Mouse (Mus musculus) forebrain, embryonic 12.5 days (tissue): ENCODE data around the gene Ran. TPM values are rescaled to one million over a fixed set of nuclear protein-coding genes. Genes with fewer than 3 reads are reported as not detected.

Experiments used
- ATAC-seq: fragments of 200-750 bp; cut with Nextera tagmentation; 2 replicates; pipeline ENCODE4 v1.8.0; 2017; ENCODE audit warnings: moderate TSS enrichment; ENCODE audit not compliant: low FRiP score
- H3K27ac ChIP-seq: fragments of 300-500 bp; sonication (generic); 2 replicates; pipeline ENCODE4 v1.5.1; 2016; ENCODE audit warnings: mild to moderate bottlenecking
- H3K27me3 ChIP-seq: fragments of 300-500 bp; sonication (generic); 2 replicates; pipeline ENCODE4 v1.6.1; 2016; ENCODE audit warnings: mild to moderate bottlenecking
- H3K36me3 ChIP-seq: fragments of 300-500 bp; sonication (generic); replicated peaks from 2 replicates; pipeline ENCODE4 v1.6.1; 2016; ENCODE audit warnings: mild to moderate bottlenecking
- H3K4me1 ChIP-seq: fragments of 300-500 bp; sonication (generic); 2 replicates; pipeline ENCODE4 v1.6.1; 2016
- H3K4me2 ChIP-seq: fragments of 300-500 bp; sonication (generic); 2 replicates; pipeline ENCODE4 v1.6.1; 2016; ENCODE audit warnings: mild to moderate bottlenecking, moderate library complexity
- H3K4me3 ChIP-seq: fragments of 300-500 bp; sonication (generic); replicated peaks from 2 replicates; pipeline ENCODE4 v1.5.1; 2016; ENCODE audit warnings: mild to moderate bottlenecking
- H3K9ac ChIP-seq: fragments of 300-500 bp; sonication (generic); 2 replicates; pipeline ENCODE4 v1.6.1; 2016; ENCODE audit warnings: mild to moderate bottlenecking
- H3K9me3 ChIP-seq: fragments of 300-500 bp; sonication (generic); 2 replicates; pipeline ENCODE4 v1.6.1; 2016
- WGBS: fragments of 180-500 bp; shearing (Covaris S2); methylation state at CpG from one replicate; pipeline ENCODE4 v1.1.7; 2016; 5-methylcytosine and 5-hydroxymethylcytosine counted together
- polyA plus RNA-seq: library from polyadenylated mRNA; unstranded; fragments of >200 nt; fragmentation: Nextera tagmentation; extraction: Ambion mirVana; gene quantifications from 2 replicates; pipeline ENCODE4 v1.2.1, GENCODE M21; 2016

The Ran gene
- polyA plus RNA-seq, 1 experiment from 2014 or later = 821 TPM

GRCm38 (mm10) chr5:129016370-129016769 lies 3.5 kb upstream of the Ran start:
- Histone ChIP-seq H3K9ac (no peak overlapping the region), H3K27ac (no peak overlapping the region), H3K4me3 (no peak overlapping the region), H3K4me1 (peaks cover 7% of the 10 kb centered on the region), H3K36me3 (0 out of 2 replicates have a peak, but pooled peaks cover under 1% of the 10 kb centered on the region), H3K27me3 (0 out of 2 replicates have a peak, but pooled peaks cover 3% of the 10 kb centered on the region), H3K4me2 (no peak overlapping the region), H3K9me3 (no peaks in the 10 kb centered on the region)
- 88% methylated on average over 3 of the region's 3 CpGs for WGBS
- ATAC-seq = no peak

GRCm38 (mm10) chr5:129018782-129019489 lies 933 bp upstream of the Ran start:
- 85% methylated on average over 13 of the region's 13 CpGs for WGBS
- Histone ChIP-seq H3K4me3 (peak overlapping the region; percentile 90), H3K36me3 (peaks cover 19% of the 10 kb centered on the region), H3K27me3 (no peaks in the 10 kb centered on the region), H3K27ac (peak overlapping the region; percentile 99), H3K9me3 (no peaks in the 10 kb centered on the region), H3K4me2 (peak overlapping the region; percentile 57), H3K9ac (peak overlapping the region; percentile 91), H3K4me1 (peaks cover 16% of the 10 kb centered on the region)
- no peak for ATAC-seq

GRCm38 (mm10) chr5:129020300-129020668 lies 415 bp downstream of the Ran start:
- Histone ChIP-seq H3K9ac (peak overlapping the region; percentile 91), H3K27me3 (no peaks in the 10 kb centered on the region), H3K4me3 (peak overlapping the region; percentile 90), H3K36me3 (peaks cover 32% of the 10 kb centered on the region), H3K4me2 (peak overlapping the region; percentile 58), H3K27ac (peak overlapping the region; percentile 99), H3K4me1 (peaks cover 16% of the 10 kb centered on the region), H3K9me3 (no peaks in the 10 kb centered on the region)
- WGBS = under 1% methylated on average over 47 of the region's 56 CpGs
- ATAC-seq = peak; percentile 78

GRCm38 (mm10) chr5:129020731-129021130 lies 862 bp downstream of the Ran start:
- Histone ChIP-seq H3K36me3 (peaks cover 36% of the 10 kb centered on the region), H3K4me2 (peak overlapping the region; percentile 58)

GRCm38 (mm10) chr5:129025048-129025447 lies 5.2 kb downstream of the Ran start:
- Histone ChIP-seq H3K27me3 (no peaks in the 10 kb centered on the region), H3K4me2 (no peak overlapping the region), H3K27ac (no peak overlapping the region), H3K4me1 (peaks cover 10% of the 10 kb centered on the region), H3K9me3 (no peaks in the 10 kb centered on the region), H3K36me3 (peaks cover 47% of the 10 kb centered on the region), H3K4me3 (no peak overlapping the region), H3K9ac (no peak overlapping the region)
- ATAC-seq = no peak
- WGBS = 52% methylated on average over 2 of the region's 2 CpGs

More at GRCm38 (mm10) chr5:129020731-129021130, 862 bp downstream of the Ran start:
- Histone ChIP-seq H3K9ac (peak overlapping the region; percentile 91), H3K27me3 (no peaks in the 10 kb centered on the region), H3K4me3 (peak overlapping the region; percentile 90), H3K27ac (peak overlapping the region; percentile 99), H3K9me3 (no peaks in the 10 kb centered on the region), H3K4me1 (peaks cover 16% of the 10 kb centered on the region)
- under 1% methylated on average over 28 of the region's 28 CpGs for WGBS
- ATAC-seq = peak; percentile 21

- Histone ChIP-seq H3K36me3 (peaks cover 47% of the 10 kb centered on the region), H3K4me3 (no peak overlapping the region), H3K27me3 (no peaks in the 10 kb centered on the region), H3K9me3 (no peaks in the 10 kb centered on the region), H3K27ac (no peak overlapping the region), H3K4me1 (peaks cover 10% of the 10 kb centered on the region), H3K9ac (no peak overlapping the region), H3K4me2 (no peak overlapping the region)
- no peak for ATAC-seq
- WGBS = 87% methylated on average over 2 of the region's 2 CpGs
Measured at GRCm38 (mm10) chr5:129025725-129026124, 5.9 kb downstream of the Ran start.

- Histone ChIP-seq H3K27ac (no peak overlapping the region), H3K36me3 (peaks cover 47% of the 10 kb centered on the region), H3K27me3 (no peaks in the 10 kb centered on the region), H3K4me1 (peaks cover 10% of the 10 kb centered on the region), H3K4me2 (no peak overlapping the region), H3K9ac (no peak overlapping the region), H3K9me3 (no peaks in the 10 kb centered on the region), H3K4me3 (no peak overlapping the region)
- 89% methylated on average over 3 of the region's 3 CpGs for WGBS
- ATAC-seq = no peak
Measured at GRCm38 (mm10) chr5:129026171-129026570, 6.3 kb downstream of the Ran start.

- H3K4me3 ChIP-seq = no peak overlapping the region
- H3K9ac ChIP-seq = no peak overlapping the region
- H3K27ac ChIP-seq = no peak overlapping the region
- H3K36me3 ChIP-seq = peaks cover 44% of the 10 kb centered on the region
- H3K27me3 ChIP-seq = no peaks in the 10 kb centered on the region
- H3K9me3 ChIP-seq = no peaks in the 10 kb centered on the region
- H3K4me2 ChIP-seq = no peak overlapping the region
- ATAC-seq = no peak
- H3K4me1 ChIP-seq = peaks cover 6% of the 10 kb centered on the region
- 82% methylated on average over 1 of the region's 1 CpGs for WGBS
Measured at GRCm38 (mm10) chr5:129026637-129027036, 6.8 kb downstream of the Ran start.

GRCm38 (mm10) chr5:129029131-129029723 lies 9.4 kb downstream of the Ran start:
- WGBS = 63% methylated on average over 5 of the region's 5 CpGs
- no peaks in the 10 kb centered on the region for H3K27me3 ChIP-seq
- peaks cover 26% of the 10 kb centered on the region for H3K36me3 ChIP-seq
- no peak overlapping the region for H3K4me3 ChIP-seq
- H3K9me3 ChIP-seq = peaks cover 7% of the 10 kb centered on the region; the same call in 1 of the 2 replicates
- no peak for ATAC-seq
- no peaks in the 10 kb centered on the region for H3K4me1 ChIP-seq
- no peak overlapping the region for H3K9ac ChIP-seq
- H3K4me2 ChIP-seq = no peak overlapping the region
- H3K27ac ChIP-seq = no peak overlapping the region

- Histone ChIP-seq H3K4me1 (no peaks in the 10 kb centered on the region), H3K36me3 (no peaks in the 10 kb centered on the region; the same call in 1 of the 2 replicates), H3K4me3 (no peak overlapping the region), H3K27me3 (no peaks in the 10 kb centered on the region), H3K9me3 (peaks cover 7% of the 10 kb centered on the region; the same call in 1 of the 2 replicates), H3K4me2 (no peak overlapping the region), H3K9ac (no peak overlapping the region), H3K27ac (no peak overlapping the region)
- no peak for ATAC-seq
- WGBS = 83% methylated on average over 5 of the region's 5 CpGs
Measured at GRCm38 (mm10) chr5:129036678-129037077, 16.8 kb downstream of the Ran start.

GRCm38 (mm10) chr5:129037739-129038138 lies 17.9 kb downstream of the Ran start:
- ATAC-seq = no peak
- H3K9ac ChIP-seq = no peak overlapping the region
- H3K4me1 ChIP-seq = no peaks in the 10 kb centered on the region
- no peaks in the 10 kb centered on the region for H3K27me3 ChIP-seq
- WGBS = 88% methylated on average over 7 of the region's 7 CpGs
- H3K4me2 ChIP-seq = no peak overlapping the region
- no peak overlapping the region for H3K27ac ChIP-seq
- H3K9me3 ChIP-seq = peaks cover 7% of the 10 kb centered on the region; the same call in 1 of the 2 replicates
- no peak overlapping the region for H3K4me3 ChIP-seq
- no peaks in the 10 kb centered on the region; the same call in 1 of the 2 replicates for H3K36me3 ChIP-seq

- Histone ChIP-seq H3K4me3 (no peak overlapping the region), H3K27me3 (0 out of 2 replicates have a peak, but pooled peaks cover 3% of the 10 kb centered on the region), H3K4me1 (peaks cover 25% of the 10 kb centered on the region), H3K36me3 (no peaks in the 10 kb centered on the region), H3K9me3 (no peaks in the 10 kb centered on the region), H3K4me2 (peak overlapping the region; percentile 21; the same call in 1 of the 2 replicates), H3K27ac (peak overlapping the region; percentile 77), H3K9ac (peak overlapping the region; percentile 13; the same call in 1 of the 2 replicates)
- 30% methylated on average over 26 of the region's 26 CpGs for WGBS
- ATAC-seq = no peak
Measured at GRCm38 (mm10) chr5:129045641-129046580, 26.0 kb downstream of the Ran start.
